Comparison of ENCODE assay signal across 22 mouse cellular contexts in genomic region chr12:4506810-4507430, GRCm38 (mm10). TPM values are rescaled to one million over a fixed set of nuclear protein-coding genes. Genes with fewer than 3 reads are reported as not detected.
A peak's percentile ranks its signal among the peaks of the same experiment; 100 is the strongest.
DNase-seq lines count a peak whose midpoint lies in the region; ATAC-seq and TF ChIP-seq lines count a peak whose summit lies in the region.
"Had no signal": no experiment of that assay in that cellular context is flagged by ENCODE, and none has a peak within 500 bp of the region (broad histone marks: within the 10 kb centered on the region; RNA-seq: fewer than 3 reads in every experiment).

No protein-coding gene starts in this region.

- ATAC-seq in hindbrain, embryonic 12.5 days (ENCODE audit: low FRiP score) = peak; percentile 11; the same call in 1 of the 2 replicates
- peak; percentile 26; the same call in 1 of the 2 replicates for ATAC-seq in hindbrain, embryonic 16.5 days
- peak; percentile 57 for ATAC-seq in neural tube, embryonic 12.5 days (ENCODE audit: low FRiP score, low read depth)
- no peak for ATAC-seq in megakaryocyte-erythroid progenitor cell, adult 5-6 weeks (replicated peaks; ENCODE audit: low FRiP score, low TSS enrichment, poor library complexity, severe bottlenecking)
- ATAC-seq: activated CD4-positive, CD25-positive, alpha-beta regulatory T cell, adult 4 months had no signal

- H3K4me1 ChIP-seq in hindbrain, embryonic 12.5 days = 0 out of 2 replicates have a peak, but pooled peaks cover 4% of the 10 kb centered on the region
- H3K4me1 ChIP-seq in hindbrain, embryonic 16.5 days (ENCODE audit: control insufficient read depth, insufficient read depth, low read depth, low read length) = peaks cover 8% of the 10 kb centered on the region
- peaks cover 6% of the 10 kb centered on the region for H3K4me1 ChIP-seq in neural tube, embryonic 12.5 days
- H3K4me1 ChIP-seq: heart, embryonic 12.5 days had no signal

- no peaks in the 10 kb centered on the region for H3K9me3 ChIP-seq in hindbrain, embryonic 12.5 days (replicated peaks)
- H3K9me3 ChIP-seq in hindbrain, embryonic 16.5 days (ENCODE audit: control insufficient read depth, low read length) = no peaks in the 10 kb centered on the region
- H3K9me3 ChIP-seq in neural tube, embryonic 12.5 days = no peaks in the 10 kb centered on the region
- H3K9me3 ChIP-seq: forebrain, embryonic 15.5 days; liver, embryonic 13.5 days had no signal

- no peak overlapping the region for H3K9ac ChIP-seq in hindbrain, embryonic 12.5 days
- no peak overlapping the region for H3K9ac ChIP-seq in hindbrain, embryonic 16.5 days (ENCODE audit: low read depth, low read length)
- no peak overlapping the region for H3K9ac ChIP-seq in neural tube, embryonic 12.5 days
- H3K9ac ChIP-seq: forebrain, embryonic 15.5 days; heart, embryonic 12.5 days; liver, embryonic 13.5 days had no signal

- no peak for TF ChIP-seq CTCF in left cerebral cortex, adult 2 months (IDR thresholded peaks at IDR 0.05)

- H3K27ac ChIP-seq in left cerebral cortex, adult 2 months = 0 out of 2 replicates have a peak overlapping the region, but pooled peaks have one; percentile 26
- H3K27ac ChIP-seq in hindbrain, embryonic 12.5 days = peak overlapping the region; percentile 35; the same call in 1 of the 2 replicates
- peak overlapping the region; percentile 39; the same call in 1 of the 2 replicates for H3K27ac ChIP-seq in hindbrain, embryonic 16.5 days (ENCODE audit: low read depth, low read length)
- peak overlapping the region; percentile 5; the same call in 1 of the 2 replicates for H3K27ac ChIP-seq in neural tube, embryonic 12.5 days
- H3K27ac ChIP-seq: forebrain, embryonic 15.5 days; liver, embryonic 13.5 days had no signal

- WGBS in hindbrain, embryonic 12.5 days = 40% methylated on average over 7 of the region's 7 CpGs
- WGBS in hindbrain, embryonic 16.5 days = 30% methylated on average over 7 of the region's 7 CpGs
- 31% methylated on average over 7 of the region's 7 CpGs for WGBS in neural tube, embryonic 12.5 days

- intact Hi-C loops in left cerebral cortex, adult 2 months (cut with DNase I) = no loop called here

- no peak for DNase-seq in left cerebral cortex, adult 2 months (ENCODE audit: extremely low spot score in 1 of 2, low spot score in 2 of 2)
- DNase-seq in left cerebral cortex, adult 18-20 months (ENCODE audit: low spot score in 2 of 2) = no peak
- DNase-seq in thymus, postnatal 0 days (ENCODE audit: low spot score) = no peak
- no peak for DNase-seq in right cerebral cortex, postnatal 14 days
- DNase-seq: adrenal gland, postnatal 10 days; B cell, adult 2 months; cerebellum, postnatal 36 days; gastrocnemius, postnatal 14 days; heart, postnatal 10 days; kidney, adult 8-10 months; kidney, postnatal 25 days; liver, embryonic 13.5 days; lung, adult 2 months; lung, postnatal 14 days had no signal

- no peaks in the 10 kb centered on the region for H3K27me3 ChIP-seq in hindbrain, embryonic 12.5 days
- no peaks in the 10 kb centered on the region for H3K27me3 ChIP-seq in hindbrain, embryonic 16.5 days (replicated peaks; ENCODE audit: control insufficient read depth, insufficient read depth, low read length)
- no peaks in the 10 kb centered on the region for H3K27me3 ChIP-seq in neural tube, embryonic 12.5 days (replicated peaks)
- H3K27me3 ChIP-seq: CH12.LX; forebrain, embryonic 15.5 days; heart, embryonic 12.5 days; liver, embryonic 13.5 days had no signal

- no peak overlapping the region for H3K4me2 ChIP-seq in hindbrain, embryonic 12.5 days (replicated peaks)
- no peak overlapping the region for H3K4me2 ChIP-seq in hindbrain, embryonic 16.5 days (ENCODE audit: low read length)
- no peak overlapping the region for H3K4me2 ChIP-seq in neural tube, embryonic 12.5 days (replicated peaks)
- H3K4me2 ChIP-seq: forebrain, embryonic 15.5 days; heart, embryonic 12.5 days; liver, embryonic 13.5 days had no signal

- H3K4me3 ChIP-seq in left cerebral cortex, adult 2 months = no peak overlapping the region
- no peak overlapping the region for H3K4me3 ChIP-seq in hindbrain, embryonic 12.5 days
- no peak overlapping the region for H3K4me3 ChIP-seq in hindbrain, embryonic 16.5 days (ENCODE audit: low read length)
- H3K4me3 ChIP-seq in neural tube, embryonic 12.5 days = no peak overlapping the region
- H3K4me3 ChIP-seq: forebrain, embryonic 15.5 days; heart, embryonic 12.5 days; liver, embryonic 13.5 days had no signal

- H3K36me3 ChIP-seq in hindbrain, embryonic 12.5 days = no peaks in the 10 kb centered on the region
- H3K36me3 ChIP-seq in hindbrain, embryonic 16.5 days (ENCODE audit: control insufficient read depth, insufficient read depth, low read length) = no peaks in the 10 kb centered on the region
- no peaks in the 10 kb centered on the region for H3K36me3 ChIP-seq in neural tube, embryonic 12.5 days
- H3K36me3 ChIP-seq: forebrain, embryonic 15.5 days; heart, embryonic 12.5 days; liver, embryonic 13.5 days had no signal

RNA-seq across cellular contexts. Expression of gene Ncoa1, which starts 29.9 kb away (rescaled TPM):
- total RNA-seq in left cerebral cortex, adult 2 months (2021) = 100 to 1,000 TPM; 109 to 115 TPM
- total RNA-seq in left cerebral cortex, adult 18-20 months (2021) = 100 to 1,000 TPM; 106 to 110 TPM
- polyA plus RNA-seq in hindbrain, embryonic 12.5 days (2016; fragmentation: Nextera tagmentation; extraction: Ambion mirVana) = 9.9 and 10.7 TPM in 2 replicates
- 11.5 and 12.4 TPM in 2 replicates for polyA plus RNA-seq in hindbrain, embryonic 16.5 days (2015; fragmentation: Nextera tagmentation; extraction: Ambion mirVana)
- polyA plus RNA-seq in neural tube, embryonic 12.5 days (2016; fragmentation: Nextera tagmentation; extraction: Ambion mirVana) = 12.0 and 12.4 TPM in 2 replicates
- 5.9 and 7.6 TPM in 2 replicates for polyA plus RNA-seq in thymus, postnatal 0 days (2015; fragmentation: Nextera tagmentation; extraction: Ambion mirVana)
- total RNA-seq in megakaryocyte-erythroid progenitor cell, adult 5-6 weeks (2014; fragmentation: Nextera tagmentation) = 11.2 and 11.9 TPM in 2 replicates
- total RNA-seq in megakaryocyte-erythroid progenitor cell, adult 5-6 weeks (2017) = 6.3 and 11.9 TPM in 2 replicates
